Mouse (Mus musculus): ENCODE measurements around the gene Nfatc3. TPM values are rescaled to one million over a fixed set of nuclear protein-coding genes. Genes with fewer than 3 reads are reported as not detected.

The Nfatc3 gene
- polyA plus RNA-seq, 1 experiment from 2014 or later = 2.6 TPM

GRCm38 (mm10) chr8:106134751-106135571 is 76.3 kb downstream of the Nfatc3 start:
- H3K27me3 ChIP-seq = peaks cover 69% of the 10 kb centered on the region
- peak overlapping the region; percentile 58 for H3K4me2 ChIP-seq
- 33% methylated on average over 14 of the region's 14 CpGs for WGBS (ENCODE audit: insufficient replicate concordance)
- H3K9me3 ChIP-seq (replicated peaks) = no peaks in the 10 kb centered on the region
- peak overlapping the region; percentile 77 for H3K27ac ChIP-seq (replicated peaks)
- peak; percentile 69 for ATAC-seq (ENCODE audit: insufficient read depth)
- H3K4me1 ChIP-seq (replicated peaks) = peaks cover 45% of the 10 kb centered on the region
- H3K36me3 ChIP-seq (replicated peaks) = peaks cover 34% of the 10 kb centered on the region
- H3K4me3 ChIP-seq (replicated peaks) = peak overlapping the region; percentile 54
- H3K9ac ChIP-seq = no peak overlapping the region

GRCm38 (mm10) chr8:106135672-106136071 is 77.0 kb downstream of the Nfatc3 start:
- Histone ChIP-seq H3K36me3 (replicated peaks) (peaks cover 27% of the 10 kb centered on the region), H3K4me1 (replicated peaks) (peaks cover 44% of the 10 kb centered on the region), H3K4me3 (replicated peaks) (peak overlapping the region; percentile 54), H3K4me2 (peak overlapping the region; percentile 58), H3K27me3 (peaks cover 75% of the 10 kb centered on the region), H3K9ac (peak overlapping the region; percentile 42), H3K27ac (replicated peaks) (peak overlapping the region; percentile 77), H3K9me3 (replicated peaks) (no peaks in the 10 kb centered on the region)
- peak; percentile 7; the same call in 1 of the 2 replicates for ATAC-seq (ENCODE audit: insufficient read depth)
- 6% methylated on average over 19 of the region's 19 CpGs for WGBS (ENCODE audit: insufficient replicate concordance)

GRCm38 (mm10) chr8:106136156-106137130 is 77.8 kb downstream of the Nfatc3 start, which contains the start of gene Esrp2:
Gene Esrp2 (minus strand): TSS chr8:106136974.
- 1% methylated on average over 82 of the region's 86 CpGs for WGBS (ENCODE audit: insufficient replicate concordance)
- peaks cover 75% of the 10 kb centered on the region for H3K27me3 ChIP-seq
- peaks cover 20% of the 10 kb centered on the region for H3K36me3 ChIP-seq (replicated peaks)
- H3K27ac ChIP-seq (replicated peaks) = peak within 1 kb of the TSS; percentile 77
- H3K9ac ChIP-seq = peak within 1 kb of the TSS; percentile 42
- peak; percentile 66 for ATAC-seq (ENCODE audit: insufficient read depth)
- H3K4me1 ChIP-seq (replicated peaks) = peaks cover 44% of the 10 kb centered on the region
- H3K4me2 ChIP-seq = peak within 1 kb of the TSS; percentile 58
- H3K4me3 ChIP-seq (replicated peaks) = peak within 1 kb of the TSS; percentile 54
- H3K9me3 ChIP-seq (replicated peaks) = no peaks in the 10 kb centered on the region

GRCm38 (mm10) chr8:106137218-106137905 is 78.7 kb downstream of the Nfatc3 start:
- Histone ChIP-seq H3K9me3 (replicated peaks) (no peaks in the 10 kb centered on the region), H3K27ac (replicated peaks) (peak overlapping the region; percentile 59), H3K4me3 (replicated peaks) (peak overlapping the region; percentile 54), H3K9ac (0 out of 2 replicates have a peak overlapping the region, but pooled peaks have one; percentile 3), H3K4me2 (peak overlapping the region; percentile 58), H3K36me3 (replicated peaks) (peaks cover 10% of the 10 kb centered on the region), H3K27me3 (peaks cover 75% of the 10 kb centered on the region), H3K4me1 (replicated peaks) (peaks cover 41% of the 10 kb centered on the region)
- no peak for ATAC-seq (ENCODE audit: insufficient read depth)
- WGBS (ENCODE audit: insufficient replicate concordance) = 7% methylated on average over 22 of the region's 22 CpGs

- H3K27ac ChIP-seq (replicated peaks) = peak overlapping the region; percentile 59; the same call in 1 of the 2 replicates
- WGBS (ENCODE audit: insufficient replicate concordance) = under 1% methylated on average over 24 of the region's 24 CpGs
- H3K4me3 ChIP-seq (replicated peaks) = peak overlapping the region; percentile 54
- H3K4me1 ChIP-seq (replicated peaks) = peaks cover 41% of the 10 kb centered on the region
- peak overlapping the region; percentile 17; the same call in 1 of the 2 replicates for H3K9ac ChIP-seq
- peaks cover 4% of the 10 kb centered on the region; the same call in 1 of the 2 replicates for H3K36me3 ChIP-seq (replicated peaks)
- H3K27me3 ChIP-seq = peaks cover 75% of the 10 kb centered on the region
- no peaks in the 10 kb centered on the region for H3K9me3 ChIP-seq (replicated peaks)
- ATAC-seq (ENCODE audit: insufficient read depth) = 0 out of 2 replicates have a peak, but pooled peaks have one; percentile 3
- H3K4me2 ChIP-seq = peak overlapping the region; percentile 58
Observed at GRCm38 (mm10) chr8:106137906-106138477, 79.4 kb downstream of the Nfatc3 start.

GRCm38 (mm10) chr8:106138616-106139015 is 80.0 kb downstream of the Nfatc3 start:
- ATAC-seq (ENCODE audit: insufficient read depth) = no peak
- H3K4me3 ChIP-seq (replicated peaks) = peak overlapping the region; percentile 54
- no peaks in the 10 kb centered on the region; the same call in 1 of the 2 replicates for H3K36me3 ChIP-seq (replicated peaks)
- peaks cover 41% of the 10 kb centered on the region for H3K4me1 ChIP-seq (replicated peaks)
- WGBS (ENCODE audit: insufficient replicate concordance) = 19% methylated on average over 7 of the region's 7 CpGs
- H3K27me3 ChIP-seq = peaks cover 69% of the 10 kb centered on the region
- H3K27ac ChIP-seq (replicated peaks) = peak overlapping the region; percentile 51; the same call in 1 of the 2 replicates
- H3K9me3 ChIP-seq (replicated peaks) = no peaks in the 10 kb centered on the region
- peak overlapping the region; percentile 58 for H3K4me2 ChIP-seq
- peak overlapping the region; percentile 17; the same call in 1 of the 2 replicates for H3K9ac ChIP-seq

- Histone ChIP-seq H3K4me1 (replicated peaks) (peaks cover 31% of the 10 kb centered on the region), H3K36me3 (replicated peaks) (no peaks in the 10 kb centered on the region), H3K9ac (no peak overlapping the region), H3K9me3 (replicated peaks) (no peaks in the 10 kb centered on the region), H3K27ac (replicated peaks) (no peak overlapping the region), H3K4me2 (no peak overlapping the region), H3K27me3 (peaks cover 53% of the 10 kb centered on the region), H3K4me3 (replicated peaks) (no peak overlapping the region)
- no peak for ATAC-seq (ENCODE audit: insufficient read depth)
- 54% methylated on average over 5 of the region's 5 CpGs for WGBS (ENCODE audit: insufficient replicate concordance)
Observed at GRCm38 (mm10) chr8:106140191-106140590, 81.6 kb downstream of the Nfatc3 start.

GRCm38 (mm10) chr8:106140769-106141168 is 82.1 kb downstream of the Nfatc3 start:
- 10% methylated on average over 13 of the region's 13 CpGs for WGBS (ENCODE audit: insufficient replicate concordance)
- ATAC-seq (ENCODE audit: insufficient read depth) = no peak
- Histone ChIP-seq H3K4me2 (no peak overlapping the region), H3K27me3 (peaks cover 48% of the 10 kb centered on the region), H3K9ac (no peak overlapping the region), H3K27ac (replicated peaks) (no peak overlapping the region), H3K4me3 (replicated peaks) (no peak overlapping the region), H3K36me3 (replicated peaks) (no peaks in the 10 kb centered on the region), H3K4me1 (replicated peaks) (peaks cover 31% of the 10 kb centered on the region), H3K9me3 (replicated peaks) (no peaks in the 10 kb centered on the region)

- 67% methylated on average over 2 of the region's 2 CpGs for WGBS (ENCODE audit: insufficient replicate concordance)
- H3K4me3 ChIP-seq (replicated peaks) = no peak overlapping the region
- ATAC-seq (ENCODE audit: insufficient read depth) = no peak
Observed at GRCm38 (mm10) chr8:106145331-106145730, 86.7 kb downstream of the Nfatc3 start.

GRCm38 (mm10) chr8:106146014-106146413 is 87.4 kb downstream of the Nfatc3 start:
- Histone ChIP-seq H3K9ac (no peak overlapping the region), H3K27ac (replicated peaks) (no peak overlapping the region), H3K27me3 (no peaks in the 10 kb centered on the region; the same call in 1 of the 2 replicates), H3K4me2 (no peak overlapping the region), H3K36me3 (replicated peaks) (no peaks in the 10 kb centered on the region), H3K4me3 (replicated peaks) (no peak overlapping the region), H3K9me3 (replicated peaks) (no peaks in the 10 kb centered on the region), H3K4me1 (replicated peaks) (peaks cover 23% of the 10 kb centered on the region)
- no peak for ATAC-seq (ENCODE audit: insufficient read depth)
- WGBS (ENCODE audit: insufficient replicate concordance) = 55% methylated on average over 4 of the region's 4 CpGs

More at GRCm38 (mm10) chr8:106145331-106145730, 86.7 kb downstream of the Nfatc3 start:
- Histone ChIP-seq H3K9me3 (replicated peaks) (no peaks in the 10 kb centered on the region), H3K9ac (no peak overlapping the region), H3K4me2 (no peak overlapping the region), H3K27me3 (peaks cover 2% of the 10 kb centered on the region), H3K4me1 (replicated peaks) (peaks cover 19% of the 10 kb centered on the region), H3K27ac (replicated peaks) (no peak overlapping the region), H3K36me3 (replicated peaks) (no peaks in the 10 kb centered on the region)
